Mouse (Mus musculus) CD4-positive, CD25-positive, alpha-beta regulatory T cell, adult 2 months (primary cell): Measurements from ENCODE around the gene Rhbg.

Experiments
- DNase-seq: peaks from one replicate; pipeline ENCODE4 v3.0.0-alpha.2; 2012; ENCODE audit warnings: low read depth, low spot score

The Rhbg gene

GRCm38 (mm10) chr3:88229526-88229925, 25.0 kb downstream of the Rhbg start:
- no peak for DNase-seq

GRCm38 (mm10) chr3:88228906-88229305, 25.6 kb downstream of the Rhbg start:
- DNase-seq: no peak

GRCm38 (mm10) chr3:88227976-88228375, 26.5 kb downstream of the Rhbg start:
- DNase-seq: no peak

GRCm38 (mm10) chr3:88227260-88227659, 27.2 kb downstream of the Rhbg start:
- no peak for DNase-seq

GRCm38 (mm10) chr3:88226101-88226845, 28.2 kb downstream of the Rhbg start:
- no peak for DNase-seq

- DNase-seq: no peak
These were observed 29.6 kb downstream of the Rhbg start for GRCm38 (mm10) chr3:88224929-88225328.

- DNase-seq: no peak
These were observed 32.1 kb downstream of the Rhbg start for GRCm38 (mm10) chr3:88222446-88222845.

- DNase-seq: no peak
These were observed 32.8 kb downstream of the Rhbg start for GRCm38 (mm10) chr3:88221519-88222390.

GRCm38 (mm10) chr3:88220842-88221241, 33.7 kb downstream of the Rhbg start:
- DNase-seq: peak; percentile 69

GRCm38 (mm10) chr3:88219940-88220339, 34.6 kb downstream of the Rhbg start:
- DNase-seq: no peak

- no peak for DNase-seq
These were observed 36.8 kb downstream of the Rhbg start for GRCm38 (mm10) chr3:88217679-88218078.

- DNase-seq: no peak
These were observed 37.8 kb downstream of the Rhbg start for GRCm38 (mm10) chr3:88216534-88217326.

- no peak for DNase-seq
These were observed 38.4 kb downstream of the Rhbg start for GRCm38 (mm10) chr3:88216116-88216515.

GRCm38 (mm10) chr3:88215553-88216004, 38.9 kb downstream of the Rhbg start:
- peak; percentile 40 for DNase-seq

GRCm38 (mm10) chr3:88214971-88215552, 39.4 kb downstream of the Rhbg start:
- DNase-seq: peak; percentile 48

- peak; percentile 12 for DNase-seq
These were observed 40.1 kb downstream of the Rhbg start for GRCm38 (mm10) chr3:88214197-88214938.

GRCm38 (mm10) chr3:88213019-88213418, 41.5 kb downstream of the Rhbg start:
- DNase-seq: no peak

GRCm38 (mm10) chr3:88212356-88212755, 42.2 kb downstream of the Rhbg start:
- no peak for DNase-seq

- no peak for DNase-seq
These were observed 43.6 kb downstream of the Rhbg start for GRCm38 (mm10) chr3:88210918-88211317.

GRCm38 (mm10) chr3:88210121-88210520, 44.4 kb downstream of the Rhbg start:
- no peak for DNase-seq

- DNase-seq: no peak
These were observed 45.2 kb downstream of the Rhbg start for GRCm38 (mm10) chr3:88209306-88209705.
